Mouse (Mus musculus) cerebellum, postnatal 14 days (tissue): ENCODE measurements around the gene Ccz1.
"Not testable (repeated sequence)": the region's sequence is repeated elsewhere in the genome, so short reads cannot be mapped to it uniquely, and the experiment has no call there.

ENCODE experiments used
- DNase-seq, 2 experiments: peaks; one replicate each; pipeline ENCODE4 v3.0.0; 2021; ENCODE audit warnings: mixed read lengths in 2 of 2

Ccz1 gene

GRCm38 (mm10) chr5:144014551-144015311 lies at the start of gene Ccz1:
Gene Ccz1, minus strand, starts transcription at chr5:144014877.
- peak; percentile 81 to 84 for DNase-seq

- DNase-seq, result no peak
These were observed 49.4 kb upstream of the Ccz1 start for GRCm38 (mm10) chr5:144064093-144064492.

GRCm38 (mm10) chr5:144054340-144054739 lies 39.7 kb upstream of the Ccz1 start:
- no peak for DNase-seq

- no peak for DNase-seq
These were observed 38.8 kb upstream of the Ccz1 start for GRCm38 (mm10) chr5:144053450-144053849.

- DNase-seq, result peak in 1 of 2 experiments; percentile 11
These were observed 36.6 kb upstream of the Ccz1 start for GRCm38 (mm10) chr5:144051268-144051667.

GRCm38 (mm10) chr5:144049881-144050280 lies 35.2 kb upstream of the Ccz1 start:
- no peak for DNase-seq

DNA sequence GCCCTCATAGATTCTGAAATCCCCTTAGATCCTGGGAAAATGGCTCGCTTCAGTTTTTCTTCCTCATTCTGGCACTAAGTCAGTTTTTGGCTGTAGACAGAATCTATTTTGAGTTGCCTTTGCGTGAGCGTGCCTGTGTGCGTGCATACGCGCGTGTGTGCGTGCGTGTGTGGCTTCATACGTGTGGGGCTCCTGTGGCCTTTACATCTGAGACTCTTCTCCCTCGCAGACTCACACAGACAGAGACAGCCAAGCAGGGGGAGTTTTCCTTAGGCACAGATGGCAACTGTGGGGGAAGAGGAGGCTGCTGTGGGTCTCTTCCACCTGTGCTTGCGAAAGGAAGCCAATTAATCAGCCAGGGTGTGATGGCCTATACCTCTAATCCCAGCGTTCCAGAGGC lies 32.6 kb upstream of the Ccz1 start:
- DNase-seq, result peak; percentile 55 to 63

DNA sequence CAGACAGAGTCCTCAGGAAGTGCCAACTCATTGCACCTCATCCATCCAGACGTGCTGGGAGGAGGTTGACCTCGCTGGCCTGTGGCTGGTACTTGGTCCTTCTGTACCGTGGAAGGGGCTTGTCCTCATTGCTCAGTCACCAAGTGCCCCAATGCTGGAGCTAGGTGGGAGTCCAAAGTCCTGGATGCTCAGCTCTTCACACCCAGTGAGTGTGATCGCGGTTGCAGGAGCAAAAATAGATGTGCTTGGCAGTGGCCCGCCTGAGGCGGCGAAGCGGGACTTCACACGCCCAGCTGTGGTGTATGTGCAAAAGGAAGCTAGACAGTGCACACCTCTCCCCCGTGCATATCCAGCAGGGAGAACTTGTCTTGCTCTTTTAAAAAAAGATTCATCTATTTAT lies 28.5 kb upstream of the Ccz1 start:
- DNase-seq, result no peak

DNA sequence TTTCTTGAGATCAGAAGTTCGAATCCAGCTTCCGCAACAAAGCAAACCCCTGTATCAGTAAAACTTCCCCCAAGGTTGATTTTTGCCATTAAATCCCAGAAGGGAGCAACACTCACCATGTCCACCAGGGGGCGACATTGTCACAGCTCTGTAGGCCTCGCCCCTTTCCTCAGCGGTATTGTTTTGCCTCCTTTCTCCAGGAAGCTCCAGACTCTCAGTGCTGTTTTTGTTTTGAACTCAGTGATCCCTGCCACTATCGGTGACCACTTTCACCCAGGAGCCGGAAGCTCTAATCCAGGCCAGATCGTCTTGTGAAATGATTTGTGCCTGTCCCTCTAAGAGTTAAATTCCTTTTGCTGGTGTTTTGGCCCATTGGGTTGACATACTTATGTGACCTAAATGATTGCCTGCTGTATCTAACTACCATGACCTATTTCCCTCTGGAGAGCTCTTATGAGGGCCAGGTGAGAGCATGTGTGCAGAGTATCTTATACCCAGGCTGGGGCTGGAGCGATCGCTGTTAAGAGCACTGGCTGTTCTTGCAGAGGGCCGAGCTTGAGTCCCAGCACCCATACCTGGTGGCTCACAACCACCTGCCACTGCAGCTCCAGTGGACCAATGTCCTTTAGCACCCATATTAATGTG lies 26.2 kb upstream of the Ccz1 start:
- peak; percentile 85 to 89 for DNase-seq

- no peak for DNase-seq
These were observed 25.2 kb upstream of the Ccz1 start for GRCm38 (mm10) chr5:144039886-144040285.

DNA sequence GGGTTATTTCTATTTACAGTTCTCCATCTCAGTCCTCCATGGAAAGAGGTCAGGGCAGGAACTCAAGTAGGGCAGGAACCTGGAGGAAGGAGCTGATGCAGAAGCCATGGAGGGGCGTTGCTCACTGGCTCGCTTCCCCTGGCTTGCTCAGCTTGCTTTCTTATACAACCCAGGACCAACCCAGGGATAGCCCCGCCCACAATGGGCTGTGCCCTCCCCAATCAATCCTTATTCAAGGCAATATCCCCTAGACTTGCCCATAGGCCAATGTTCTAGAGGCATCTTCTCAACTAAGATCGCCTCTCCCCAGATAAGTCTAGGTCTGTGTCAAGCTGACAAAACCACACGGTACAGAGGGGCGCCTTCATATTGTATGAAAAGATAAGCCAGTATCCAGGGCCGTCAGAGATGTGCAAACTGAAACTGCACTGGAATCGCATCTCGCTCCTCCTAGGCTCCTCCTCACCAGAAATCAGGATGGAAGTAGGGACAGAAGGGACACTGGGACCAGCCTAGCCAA lies 24.5 kb upstream of the Ccz1 start:
- no peak for DNase-seq

DNA sequence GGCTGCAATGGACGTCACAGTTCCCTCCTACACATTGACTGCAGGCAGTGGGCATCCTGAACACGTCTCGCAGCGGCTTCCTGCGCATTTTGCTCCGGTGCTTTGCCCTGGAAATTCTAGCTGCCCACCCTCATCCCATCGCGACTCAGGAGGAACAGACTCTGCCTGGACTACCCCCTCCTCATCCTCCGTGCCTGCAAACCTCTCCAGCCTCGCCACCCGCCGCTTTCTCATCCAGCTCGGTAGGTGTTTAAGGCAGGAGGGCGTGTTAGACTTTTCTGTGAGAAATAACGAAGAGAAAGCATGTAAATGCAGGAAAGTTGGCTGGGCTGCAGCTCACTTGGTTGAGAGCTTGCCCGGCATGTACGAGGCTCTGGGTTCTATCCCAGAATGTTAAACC lies 22.3 kb upstream of the Ccz1 start:
- no peak for DNase-seq

DNA sequence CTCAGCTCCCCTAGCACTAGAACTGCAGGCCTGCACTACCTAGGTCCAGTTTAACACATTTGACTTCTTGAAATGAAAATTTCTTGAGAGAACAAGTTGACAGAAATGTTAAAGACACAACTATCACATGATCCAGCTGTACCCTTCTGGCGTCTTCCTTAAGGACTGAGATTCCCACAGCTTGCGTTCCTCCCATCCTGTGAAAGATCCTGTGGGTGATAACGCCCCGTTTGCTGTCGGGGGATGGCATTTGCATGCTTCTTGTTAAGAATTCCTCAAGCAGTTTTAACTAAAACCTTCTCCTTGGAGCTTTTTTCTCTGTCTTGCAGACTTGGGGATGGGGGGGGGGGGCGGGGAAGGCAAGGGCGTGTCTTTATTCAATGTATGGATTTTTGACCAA lies 19.9 kb upstream of the Ccz1 start:
- no peak for DNase-seq

DNA sequence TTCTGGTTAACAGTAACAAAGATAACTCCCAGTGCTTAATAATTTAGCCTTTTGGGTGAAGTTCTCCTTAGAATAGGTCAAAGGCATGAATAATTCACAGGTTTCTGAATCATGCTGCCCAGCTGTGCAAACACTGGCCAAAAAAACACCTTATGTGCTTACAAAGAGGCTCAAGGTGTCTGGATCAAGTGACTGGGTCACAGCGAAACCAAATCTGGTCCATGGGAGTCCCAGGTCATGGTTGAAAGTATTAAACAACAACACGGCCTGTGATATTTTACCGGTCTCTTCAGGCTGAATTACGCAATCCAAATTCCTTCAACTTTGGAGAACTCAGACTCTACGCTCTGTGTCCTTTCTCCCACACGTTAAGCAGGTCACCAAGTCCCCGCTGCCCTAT lies 17.8 kb upstream of the Ccz1 start:
- DNase-seq, result no peak

DNA sequence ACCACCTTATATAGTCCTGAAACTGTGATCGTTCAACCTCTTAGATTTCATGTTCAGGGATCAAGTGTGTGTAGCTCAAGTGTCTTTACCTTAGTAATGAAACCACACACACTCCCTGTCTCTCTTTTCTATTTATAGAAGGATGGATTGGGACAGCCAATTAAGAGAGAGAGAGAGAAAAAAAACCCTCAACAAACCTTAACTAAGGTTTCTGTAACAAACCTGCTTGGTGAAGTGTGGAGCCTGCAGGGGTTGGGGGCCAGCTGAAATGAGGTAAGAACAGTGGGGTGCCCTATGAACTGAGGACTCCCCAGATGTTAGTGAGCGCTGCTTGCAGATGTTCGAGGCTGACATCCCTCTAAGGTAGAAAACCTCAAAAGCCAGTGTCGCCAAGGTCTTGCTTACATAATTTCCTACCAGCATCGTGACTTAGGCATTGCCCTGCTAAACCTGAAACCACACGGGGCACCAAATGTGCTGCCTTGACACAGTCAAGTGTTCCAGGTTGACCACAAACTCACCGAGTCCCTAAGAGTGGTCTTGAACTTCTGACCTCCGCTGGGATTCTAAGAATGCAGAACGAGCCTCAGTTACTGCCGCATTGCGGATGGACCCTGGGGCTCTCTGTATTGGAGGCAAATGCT lies 12.1 kb upstream of the Ccz1 start, which contains the start of gene Ocm:
Gene Ocm, minus strand, starts transcription at position 51 of the 644 bp plus-strand sequence.
- no peak for DNase-seq

- DNase-seq, result no peak
These were observed 1.2 kb upstream of the Ccz1 start for GRCm38 (mm10) chr5:144015845-144016244.

GRCm38 (mm10) chr5:144015312-144015650 lies 604 bp upstream of the Ccz1 start:
- no peak for DNase-seq

- DNase-seq, result not testable (repeated sequence)
These were observed 1.1 kb downstream of the Ccz1 start for GRCm38 (mm10) chr5:144013366-144014134.

GRCm38 (mm10) chr5:144002461-144003192 lies 12.1 kb downstream of the Ccz1 start:
- DNase-seq, result no peak

DNA sequence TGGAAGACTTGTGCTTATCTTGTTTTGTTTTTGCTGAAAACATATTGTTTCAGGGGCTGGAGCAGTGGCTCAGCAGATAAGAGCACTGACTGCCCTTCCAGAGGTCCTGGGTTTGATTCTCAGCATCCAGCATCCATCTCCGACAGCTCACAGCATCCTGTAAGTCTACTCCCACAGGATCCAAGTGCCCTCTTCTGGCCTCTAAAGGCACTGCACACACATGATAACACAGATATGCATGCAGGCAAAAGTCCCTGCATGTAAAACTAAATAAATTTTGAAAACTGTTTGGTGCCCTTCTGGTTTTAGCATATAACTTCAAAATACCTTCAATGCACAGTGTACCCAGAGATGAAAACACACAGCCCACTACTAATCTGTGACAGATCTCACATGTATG lies 15.3 kb downstream of the Ccz1 start:
- DNase-seq, result peak in 1 of 2 experiments; percentile 30

DNA sequence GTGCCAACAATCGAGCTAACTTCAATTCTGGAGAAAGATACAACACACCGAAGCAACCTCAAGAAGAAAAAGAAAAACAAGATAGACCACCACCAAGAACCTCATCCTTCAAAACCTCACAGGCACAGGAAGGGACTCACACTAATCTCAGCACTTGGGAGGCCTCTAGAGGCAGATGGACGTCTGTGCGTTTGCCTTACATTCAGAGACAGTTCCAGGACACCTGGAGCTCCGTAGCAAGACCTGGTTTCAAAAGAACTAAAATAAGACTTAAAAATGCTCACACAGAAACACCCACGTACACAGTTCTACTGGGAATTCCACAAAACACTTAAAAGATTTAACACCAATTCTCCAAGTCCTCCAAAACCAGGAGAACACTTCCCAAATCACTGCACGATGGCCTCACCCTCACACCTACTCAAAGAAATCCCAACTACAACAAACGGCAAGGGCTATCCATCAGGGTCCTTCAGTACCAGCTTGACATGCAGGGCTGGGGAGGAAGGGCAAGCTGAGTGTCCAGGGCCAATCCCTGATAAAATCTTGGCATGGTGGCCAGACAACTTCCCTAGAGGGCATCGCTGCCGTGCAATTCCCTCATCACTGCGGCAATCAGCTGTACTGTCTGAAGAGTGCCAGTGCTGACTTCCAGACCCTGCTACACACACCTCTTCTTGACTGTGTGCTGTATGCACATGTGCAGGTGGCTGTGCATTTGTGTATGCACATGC lies 19.9 kb downstream of the Ccz1 start:
- no peak for DNase-seq

GRCm38 (mm10) chr5:143993849-143994248 lies 20.8 kb downstream of the Ccz1 start:
- DNase-seq, result no peak
